Mouse (Mus musculus) bone marrow, adult 2 months (tissue): ENCODE measurements around the gene Cldn22. TPM values are rescaled to one million over a fixed set of nuclear protein-coding genes. Genes with fewer than 3 reads are reported as not detected.

Experiments used
- H3K27ac ChIP-seq: fragments of 200-500 bp; 2 replicates; pipeline ENCODE4 v1.5.1; 2012; ENCODE audit warnings: low read depth, mild to moderate bottlenecking, control low read depth, inconsistent platforms, low read length; ENCODE audit not compliant: control insufficient read depth, poor library complexity, insufficient read depth
- H3K4me1 ChIP-seq: fragments of 200-500 bp; 2 replicates; pipeline ENCODE4 v1.6.1; 2011; ENCODE audit warnings: low read length; ENCODE audit not compliant: control insufficient read depth, insufficient read depth
- H3K4me3 ChIP-seq: fragments of 200-500 bp; replicated peaks from 2 replicates; pipeline ENCODE3; 2011; ENCODE audit warnings: mild to moderate bottlenecking, low read depth, low read length, control low read depth; ENCODE audit not compliant: control insufficient read depth
- CTCF ChIP-seq: fragments of 200-500 bp; IDR thresholded peaks from 2 replicates; pipeline ENCODE4 v1.5.1; 2011; ENCODE audit warnings: low read length, control low read depth; ENCODE audit not compliant: control insufficient read depth, insufficient read depth
- POLR2A ChIP-seq: fragments of 200-500 bp; IDR thresholded peaks from 2 replicates; pipeline ENCODE4 v1.6.1; 2011; ENCODE audit warnings: low read depth, mild to moderate bottlenecking, control low read depth, low read length, borderline replicate concordance; ENCODE audit not compliant: control insufficient read depth
- WGBS: fragments of 180-500 bp; shearing (Covaris S2); methylation state at CpG from one replicate; pipeline ENCODE4 v1.1.7; 2018; 5-methylcytosine and 5-hydroxymethylcytosine counted together
- polyA plus RNA-seq: library from polyadenylated mRNA; stranded (reverse); fragments of >200 nt; gene quantifications from 2 replicates; pipeline ENCODE4 v1.2.4, GENCODE M21; 2011; ENCODE audit warnings: low replicate concordance; ENCODE audit not compliant: missing spikeins, insufficient read depth, insufficient read length

Gene Cldn22
- polyA plus RNA-seq, 1 experiment: not detected

- TF ChIP-seq POLR2A: no peak
- peak; percentile 90 for TF ChIP-seq CTCF
- WGBS: 49% methylated on average over 13 of the region's 13 CpGs
These were observed 48.3 kb downstream of the Cldn22 start for GRCm38 (mm10) chr8:47872361-47873107.

GRCm38 (mm10) chr8:47874497-47875178 is 50.4 kb downstream of the Cldn22 start:
- 78% methylated on average over 13 of the region's 13 CpGs for WGBS
- Histone ChIP-seq H3K27ac (no peak overlapping the region), H3K4me3 (no peak overlapping the region), H3K4me1 (no peaks in the 10 kb centered on the region)
- TF ChIP-seq POLR2A (no peak), CTCF (no peak)

More at GRCm38 (mm10) chr8:47872361-47873107, 48.3 kb downstream of the Cldn22 start:
- no peaks in the 10 kb centered on the region for H3K4me1 ChIP-seq
- H3K4me3 ChIP-seq: no peak overlapping the region
- H3K27ac ChIP-seq: no peak overlapping the region

Other genes starting within 250 kb of the Cldn22 start
- gene Ing2, start 148.9 kb upstream of the Cldn22 start, polyA plus RNA-seq: 31.1 and 31.8 TPM in 2 replicates
- gene Cdkn2aip, start 110.5 kb upstream of the Cldn22 start, polyA plus RNA-seq: 4.0 and 4.8 TPM in 2 replicates
- not detected in 2 replicates for gene Cldn24, start 2.3 kb upstream of the Cldn22 start, polyA plus RNA-seq
- gene Wwc2, start 166.4 kb downstream of the Cldn22 start, polyA plus RNA-seq: 0.97 and 2.3 TPM in 2 replicates